Mouse (Mus musculus) liver, adult 2 months (tissue): ENCODE measurements around the gene Sln.

ENCODE experiments used
- CTCF ChIP-seq: fragments of 200-500 bp; IDR thresholded peaks from 2 replicates; pipeline ENCODE4 v1.5.1; 2011; ENCODE audit warnings: low read depth, low read length, control low read depth
- POLR2A ChIP-seq: fragments of 200-500 bp; IDR thresholded peaks from 2 replicates; pipeline ENCODE4 v1.6.1; 2011; ENCODE audit warnings: low read length, control low read depth; ENCODE audit not compliant: insufficient read depth; ENCODE audit errors: extremely low read depth

- TF ChIP-seq CTCF (no peak), POLR2A (no peak)
These were observed 14.9 kb upstream of the Sln start for GRCm38 (mm10) chr9:53835039-53835438.
